Mouse (Mus musculus) lung, postnatal 4 days (tissue): ENCODE results near the gene Pigc.

Source experiments
- DNase-seq, 2 experiments: peaks; one replicate each; pipeline ENCODE4 v3.0.0; 2021

Gene Pigc

DNA sequence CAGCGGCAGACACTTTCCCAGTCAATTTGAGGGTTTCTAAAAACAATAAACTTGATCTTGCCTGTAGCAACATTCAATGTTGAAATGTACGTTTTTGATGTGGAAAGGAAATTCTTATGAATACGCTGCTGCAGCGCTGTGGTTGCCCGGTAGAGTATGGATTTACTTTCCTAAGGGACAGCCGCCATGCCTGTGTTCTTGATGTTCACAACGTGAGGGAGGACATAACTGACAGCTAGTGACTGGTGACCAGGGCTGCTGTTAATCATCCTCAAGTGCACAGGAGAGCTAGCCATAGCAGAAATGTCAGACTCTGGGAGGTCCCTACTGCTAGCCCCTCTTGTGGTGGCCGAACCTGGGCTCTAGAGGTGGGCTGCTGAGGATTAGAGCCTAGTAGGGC is 40.1 kb downstream of the Pigc start:
- DNase-seq = no peak

DNA sequence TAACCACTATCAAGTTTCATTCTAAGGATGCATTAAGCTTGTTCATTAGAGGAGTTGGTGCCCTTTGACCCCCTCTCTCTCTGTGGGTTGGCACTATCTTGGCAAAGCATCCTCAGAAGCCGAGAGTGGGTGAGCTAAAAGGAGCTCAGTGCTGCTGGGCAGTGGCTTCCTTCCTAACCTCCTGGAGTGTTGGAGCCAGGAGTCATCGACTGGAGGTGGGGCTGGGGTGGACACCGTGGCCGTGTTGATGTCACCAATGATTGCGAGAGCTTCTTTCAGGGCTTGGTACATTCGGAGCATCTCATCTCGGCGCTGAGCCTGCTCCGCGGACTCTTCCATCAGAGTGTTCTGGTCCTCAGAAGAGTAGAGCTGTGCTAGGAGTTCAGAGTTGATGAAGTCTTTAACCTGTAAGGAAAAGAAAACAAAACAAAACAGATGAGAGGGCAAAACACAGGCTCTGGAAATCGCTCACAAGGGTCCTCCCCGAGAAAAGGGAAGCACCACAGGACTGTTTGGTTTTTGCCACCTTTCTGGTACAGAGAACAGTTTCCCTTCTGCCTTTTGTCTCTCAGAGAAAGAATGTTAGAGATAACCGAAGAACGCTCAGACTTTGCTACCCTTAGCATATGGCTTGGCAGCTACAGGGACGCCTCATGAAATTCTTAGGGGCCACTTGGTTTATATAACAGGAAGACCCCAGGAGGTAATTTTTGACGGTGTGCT is 42.7 kb downstream of the Pigc start:
- no peak for DNase-seq

DNA sequence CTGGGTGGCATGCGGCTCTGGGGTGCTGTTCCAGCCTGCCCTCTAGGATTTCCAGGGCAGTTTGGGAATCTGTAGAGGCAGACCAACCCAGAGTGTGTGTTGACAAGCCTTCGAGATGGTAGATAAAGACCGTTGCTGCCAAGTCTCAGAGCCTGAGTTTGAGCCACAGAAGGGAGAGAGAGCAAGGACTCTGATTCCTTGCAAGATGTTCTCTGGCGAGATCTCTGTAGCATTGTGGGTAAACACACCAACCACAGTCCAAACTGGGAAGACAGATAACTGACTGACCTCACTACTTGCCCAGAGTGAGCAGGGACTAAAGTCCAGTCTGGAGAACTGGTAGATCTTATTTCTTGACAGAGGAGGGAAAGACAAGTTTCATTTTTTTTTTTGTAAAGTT is 44.6 kb downstream of the Pigc start:
- DNase-seq = no peak

DNA sequence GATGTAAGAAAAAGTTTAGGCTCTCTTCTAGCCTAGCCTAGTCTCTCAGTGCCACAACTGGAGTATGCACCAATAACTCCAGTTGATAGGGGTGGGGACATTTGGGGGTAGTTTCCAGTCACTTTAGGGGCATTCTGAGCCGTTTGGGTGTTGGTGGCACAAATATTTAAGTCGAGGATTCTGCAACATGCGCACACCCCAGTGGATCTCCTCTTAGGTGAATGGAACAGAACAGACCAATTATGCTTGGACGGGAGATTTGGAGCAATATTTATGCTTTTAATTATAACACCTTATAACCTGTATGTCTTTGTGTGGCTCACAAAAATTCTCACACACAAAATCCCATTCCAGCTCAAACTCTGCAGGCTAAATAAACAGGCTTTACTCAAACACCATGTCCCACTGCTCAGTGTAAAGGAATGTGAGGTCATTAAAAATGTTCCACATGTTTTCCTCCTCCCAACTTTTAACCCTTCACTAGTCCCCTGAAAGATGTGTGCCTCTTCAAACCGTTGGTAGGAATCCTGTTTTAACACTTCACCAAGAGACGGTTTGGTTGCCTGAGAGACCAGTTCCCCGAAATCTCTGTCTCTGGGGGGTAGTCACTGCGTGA is 46.4 kb downstream of the Pigc start:
- no peak for DNase-seq

DNA sequence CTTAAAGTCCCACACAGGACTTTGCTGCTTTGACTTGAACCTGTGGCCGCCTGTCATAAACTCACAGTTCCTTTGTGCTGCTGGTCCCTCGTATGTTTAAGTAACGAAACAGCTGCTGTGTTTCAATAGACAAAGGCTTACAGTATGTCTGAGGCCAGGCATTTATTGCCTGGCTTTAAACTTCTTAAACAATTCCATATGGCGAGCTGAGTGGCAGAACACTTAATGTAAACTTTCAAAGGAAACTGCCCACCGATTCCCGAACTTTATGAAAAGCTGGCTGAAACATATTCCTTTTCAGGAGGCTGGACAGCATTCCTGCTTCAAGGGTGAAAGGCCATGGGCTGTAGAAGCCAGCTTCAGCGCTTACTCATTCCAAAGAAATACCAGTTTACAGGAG is 48.0 kb downstream of the Pigc start:
- DNase-seq = no peak

DNA sequence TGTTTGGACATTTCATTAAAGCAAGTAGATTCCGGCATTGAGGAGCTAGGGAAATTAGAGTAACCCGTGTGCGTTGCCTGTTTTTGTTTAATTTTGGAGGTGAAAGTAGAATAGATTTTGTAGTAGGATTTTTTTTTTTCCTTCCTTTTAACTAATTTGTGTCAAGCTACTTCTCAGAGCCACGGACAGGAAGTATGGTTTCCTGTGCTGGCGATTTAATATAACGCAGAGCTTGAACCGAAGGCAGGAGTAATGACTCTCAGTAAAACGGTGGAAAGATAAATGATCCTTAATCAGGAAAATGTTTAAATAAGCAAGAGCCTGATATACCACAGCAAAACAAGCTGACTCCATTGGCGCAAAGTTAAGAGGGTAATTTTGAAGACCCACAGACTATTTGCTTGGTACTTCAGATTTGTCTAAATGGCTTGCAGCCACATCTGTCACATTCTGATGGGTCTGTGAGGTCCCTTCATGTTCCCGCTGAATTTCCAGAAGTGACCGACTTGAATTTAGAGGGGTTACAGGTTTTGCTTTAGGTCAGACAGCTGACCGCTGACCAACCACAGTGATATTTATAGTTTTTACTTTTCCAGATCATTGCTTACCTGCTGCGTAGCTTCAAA is 49.1 kb downstream of the Pigc start:
- DNase-seq = no peak

DNA sequence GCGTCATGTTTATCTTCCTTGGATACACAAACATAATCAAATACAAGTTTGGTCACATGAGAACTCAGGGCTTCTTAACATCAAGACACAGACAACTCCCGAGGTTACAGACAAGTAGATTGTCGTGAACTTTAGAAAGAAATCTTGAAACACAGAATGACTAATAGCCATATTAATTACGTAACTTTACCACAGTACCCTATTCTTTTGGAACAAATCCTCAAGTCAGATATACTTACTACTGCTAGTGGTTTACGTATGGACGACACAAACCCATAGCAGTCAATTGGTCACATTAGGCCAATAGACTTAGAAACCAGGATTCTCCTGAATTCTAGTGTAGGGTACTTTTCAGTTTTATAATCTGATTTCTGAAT is 49.6 kb downstream of the Pigc start:
- DNase-seq = no peak

DNA sequence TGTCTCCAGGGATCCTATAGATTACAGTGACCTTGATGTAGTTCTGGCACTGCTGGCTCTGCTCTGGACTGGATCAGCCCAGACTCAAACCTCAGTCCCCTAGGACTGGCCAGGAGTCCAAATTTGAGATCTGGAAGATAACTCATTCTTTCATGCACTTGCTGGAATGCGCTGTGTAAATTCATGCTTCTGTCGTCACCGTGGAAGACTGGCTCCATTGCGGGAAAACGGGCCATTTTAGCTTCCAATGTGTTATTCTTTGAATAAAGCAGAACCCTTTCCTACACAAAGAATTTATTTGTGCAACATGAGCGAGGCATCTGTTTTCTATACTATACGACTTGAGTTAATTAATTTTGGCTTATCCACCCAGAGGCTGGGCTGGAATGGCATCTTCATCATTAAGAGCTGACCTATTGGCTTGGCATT is 51.3 kb downstream of the Pigc start:
- DNase-seq = no peak

DNA sequence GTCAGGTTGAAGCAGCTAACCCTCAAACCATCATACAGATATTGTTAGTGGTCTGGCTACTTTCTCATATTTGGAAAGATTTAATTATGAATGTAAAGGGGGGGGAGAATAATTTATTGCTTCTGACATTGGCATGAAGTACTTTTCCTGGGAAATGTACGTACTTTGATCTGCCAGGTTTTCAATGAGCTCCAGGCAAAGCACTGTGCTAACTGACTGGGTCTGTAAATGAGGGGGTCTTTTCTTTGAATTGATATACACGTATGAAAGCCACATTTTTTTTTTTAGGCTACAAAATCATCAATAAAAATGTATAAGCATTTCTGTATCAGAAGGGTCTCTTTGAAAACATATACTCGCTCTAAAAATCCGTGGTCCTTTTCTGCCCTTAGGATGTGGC is 51.8 kb downstream of the Pigc start:
- no peak for DNase-seq
